21 mouse cellular contexts compared by ENCODE assay signal in the genomic region with DNA sequence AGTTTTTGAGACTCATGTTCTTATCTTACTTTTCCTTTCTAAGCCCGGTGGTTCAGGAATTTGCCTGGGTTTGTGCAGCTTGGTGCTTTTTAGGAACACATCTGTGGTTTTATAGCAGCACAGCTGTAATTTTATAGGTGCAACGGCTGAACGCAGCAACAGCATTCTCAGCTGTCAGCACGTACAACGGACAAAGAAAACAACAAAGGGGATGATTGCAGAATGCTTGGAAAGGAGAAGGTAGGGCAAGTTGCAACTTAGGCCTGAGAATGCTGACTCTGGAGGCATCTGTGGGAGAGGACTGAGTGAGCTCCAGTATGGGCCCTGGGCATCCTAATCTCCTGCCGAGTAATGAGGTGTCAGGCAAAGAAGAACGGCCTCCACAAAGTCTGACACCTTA. TPM values are rescaled to one million over a fixed set of nuclear protein-coding genes. Genes with fewer than 3 reads are reported as not detected.
"Had no signal": no experiment of that assay in that cellular context is flagged by ENCODE, and none has a peak within 500 bp of the region (broad histone marks: within the 10 kb centered on the region; RNA-seq: fewer than 3 reads in every experiment).

No protein-coding gene starts in this region.

- H3K9me3 ChIP-seq: midbrain, embryonic 10.5 days; neural tube, embryonic 13.5 days had no signal

- H3K36me3 ChIP-seq: midbrain, embryonic 10.5 days; neural tube, embryonic 13.5 days had no signal

- H3K4me1 ChIP-seq: midbrain, embryonic 10.5 days; neural tube, embryonic 13.5 days had no signal

- ATAC-seq: intestine, embryonic 16.5 days had no signal

- H3K9ac ChIP-seq: liver, embryonic 14.5 days; neural tube, embryonic 13.5 days had no signal

- H3K27me3 ChIP-seq: neural tube, embryonic 13.5 days had no signal

- DNase-seq: kidney, adult 2 months; kidney, postnatal 25 days; layer of hippocampus, postnatal 36 days; lung, adult 18-20 months; lung, postnatal 36 days; midbrain, embryonic 14.5 days; retina, postnatal 1 day; right cerebral cortex, postnatal 25 days; thymus, postnatal 14 days had no signal

- H3K4me2 ChIP-seq: neural tube, embryonic 13.5 days had no signal

- H3K27ac ChIP-seq: liver, embryonic 14.5 days; midbrain, embryonic 10.5 days; neural tube, embryonic 13.5 days had no signal

- H3K4me3 ChIP-seq: midbrain, embryonic 10.5 days; neural tube, embryonic 13.5 days had no signal

RNA-seq across cellular contexts. Expression of a gene that starts 14.4 kb away (rescaled TPM):
- total RNA-seq: layer of hippocampus, postnatal 36 days had no signal

RNA-seq across cellular contexts. Expression of a gene that starts 26.5 kb away (rescaled TPM):
- polyA plus RNA-seq: midbrain, embryonic 14.5 days had no signal

RNA-seq across cellular contexts. Expression of a gene that starts 42.1 kb away (rescaled TPM):
- total RNA-seq: left cerebral cortex, postnatal 25 days; liver, adult 2 months; monocyte, adult 5-6 weeks had no signal
- polyA plus RNA-seq: kidney, adult 2 months; liver, adult 2 months; liver, embryonic 14.5 days; midbrain, embryonic 10.5 days had no signal

RNA-seq across cellular contexts. Expression of a gene that starts 51.1 kb away (rescaled TPM):
- total RNA-seq: layer of hippocampus, postnatal 36 days; left cerebral cortex, adult 8-10 months; left cerebral cortex, postnatal 25 days; liver, adult 2 months; megakaryocyte progenitor cell, adult 5-6 weeks; monocyte, adult 5-6 weeks had no signal
- polyA plus RNA-seq: kidney, adult 2 months; kidney, embryonic 16.5 days; liver, adult 2 months; liver, embryonic 14.5 days; lung, embryonic 16.5 days; midbrain, embryonic 10.5 days; midbrain, embryonic 14.5 days; neural tube, embryonic 13.5 days; small intestine, adult 2 months had no signal
